21 mouse cellular contexts compared by ENCODE assay signal in the genomic region with DNA sequence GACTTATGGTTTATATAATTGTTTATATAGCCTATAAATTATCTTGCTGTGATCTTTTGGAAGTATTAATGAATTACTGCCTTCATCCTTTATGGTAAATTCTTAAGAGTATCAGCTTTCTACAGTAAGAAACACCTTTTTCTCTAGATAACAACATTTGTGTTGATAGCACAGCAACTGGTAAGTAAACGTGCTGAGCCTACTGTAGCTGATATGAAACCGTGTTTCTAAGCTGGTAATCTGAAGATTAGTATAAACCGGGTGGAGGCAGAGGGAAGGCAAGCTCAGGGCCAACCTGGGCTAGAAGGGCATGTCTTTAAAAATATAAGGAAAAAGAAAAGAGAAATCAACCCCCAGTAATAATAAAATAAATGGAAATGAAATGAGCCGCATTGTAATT.
"Had no signal": no experiment of that assay in that cellular context is flagged by ENCODE, and none has a peak within 500 bp of the region (broad histone marks: within the 10 kb centered on the region; RNA-seq: fewer than 3 reads in every experiment).

No protein-coding gene starts in this region.

- H3K4me1 ChIP-seq: limb, embryonic 12.5 days; limb, embryonic 15.5 days; lung, embryonic 15.5 days; midbrain, embryonic 12.5 days; midbrain, embryonic 15.5 days; stomach, embryonic 15.5 days had no signal

- DNase-seq: kidney, adult 18-20 months; kidney, adult 9 months; kidney, postnatal 14 days; kidney, postnatal 4 days; left cerebral cortex, postnatal 4 days; lung, adult 18-20 months; lung, postnatal 10 days; lung, postnatal 36 days; right cerebral cortex, adult 18-20 months; right cerebral cortex, postnatal 25 days; spleen, adult 18-20 months; thymus, postnatal 25 days had no signal

- H3K4me2 ChIP-seq: limb, embryonic 12.5 days; limb, embryonic 15.5 days; lung, embryonic 15.5 days; midbrain, embryonic 12.5 days; midbrain, embryonic 15.5 days; stomach, embryonic 15.5 days had no signal

- H3K27ac ChIP-seq: limb, embryonic 12.5 days; limb, embryonic 15.5 days; lung, embryonic 15.5 days; midbrain, embryonic 12.5 days; midbrain, embryonic 15.5 days; stomach, embryonic 15.5 days had no signal

- ATAC-seq: inflammation-experienced regulatory T-cells, adult 6 months; intestine, embryonic 16.5 days; midbrain, embryonic 15.5 days had no signal

- H3K9ac ChIP-seq: limb, embryonic 12.5 days; limb, embryonic 15.5 days; lung, embryonic 15.5 days; midbrain, embryonic 12.5 days; midbrain, embryonic 15.5 days; stomach, embryonic 15.5 days had no signal

- H3K4me3 ChIP-seq: limb, embryonic 12.5 days; limb, embryonic 15.5 days; lung, embryonic 15.5 days; midbrain, embryonic 12.5 days; midbrain, embryonic 15.5 days; myocyte; stomach, embryonic 15.5 days had no signal

- H3K27me3 ChIP-seq: limb, embryonic 12.5 days; limb, embryonic 15.5 days; lung, embryonic 15.5 days; midbrain, embryonic 12.5 days; midbrain, embryonic 15.5 days; stomach, embryonic 15.5 days had no signal

- H3K9me3 ChIP-seq: lung, embryonic 15.5 days; stomach, embryonic 15.5 days had no signal
